Mouse (Mus musculus) CH12.LX (cell line): ENCODE data around the gene Tmem229b. TPM values are rescaled to one million over a fixed set of nuclear protein-coding genes. Genes with fewer than 3 reads are reported as not detected.

Experiments used
- DNase-seq: peaks from one replicate; pipeline ENCODE4 v3.0.0-alpha.2; 2013; ENCODE audit errors: extremely low read depth
- H3K27ac ChIP-seq: 2 replicates; pipeline ENCODE4 v1.5.1; 2012; ENCODE audit warnings: low read depth, mild to moderate bottlenecking, control low read depth, moderate library complexity; ENCODE audit not compliant: insufficient read depth
- H3K27me3 ChIP-seq: replicated peaks from 2 replicates; pipeline ENCODE3; 2012; ENCODE audit warnings: inconsistent platforms
- H3K36me3 ChIP-seq, 2 experiments: replicated peaks in 1 of 2; 2 replicates each; pipeline versions ENCODE3 to v1.6.1; 2012; ENCODE audit warnings: inconsistent platforms in 1 of 2, low read length in 1 of 2, mild to moderate bottlenecking in 1 of 2, mixed read lengths in 1 of 2, moderate library complexity in 1 of 2; ENCODE audit not compliant: control insufficient read depth in 1 of 2, insufficient read depth in 1 of 2
- H3K4me1 ChIP-seq, 2 experiments: 2 replicates each; pipeline ENCODE4 v1.6.1; 2012; ENCODE audit warnings: inconsistent platforms in 1 of 2, moderate library complexity in 1 of 2; ENCODE audit not compliant: insufficient read depth in 2 of 2, control insufficient read depth in 1 of 2
- H3K4me2 ChIP-seq: 2 replicates; pipeline ENCODE4 v1.6.1; 2012; ENCODE audit warnings: low read depth, mild to moderate bottlenecking, control low read depth; ENCODE audit not compliant: poor library complexity, insufficient read depth, severe bottlenecking
- H3K4me3 ChIP-seq, 3 experiments: fragments of 150-350 bp in 1 of 3; sonication (generic) in 1 of 3; replicated peaks in 1 of 3; 2 replicates each; pipeline versions ENCODE3 to v1.5.1; 2011 to 2012; ENCODE audit warnings: low read depth in 2 of 3, low read length in 2 of 3, mild to moderate bottlenecking in 2 of 3, moderate library complexity in 2 of 3, control low read depth in 1 of 3, improper control_type of control experiment in 1 of 3, inconsistent platforms in 1 of 3, mixed read lengths in 1 of 3; ENCODE audit not compliant: poor library complexity in 1 of 3
- H3K79me2 ChIP-seq: replicated peaks from 2 replicates; pipeline ENCODE4 v1.6.1; 2012; ENCODE audit warnings: mild to moderate bottlenecking, moderate library complexity; ENCODE audit not compliant: control insufficient read depth, poor library complexity, insufficient read depth, severe bottlenecking; ENCODE audit errors: extremely low read depth
- H3K9ac ChIP-seq: 2 replicates; pipeline ENCODE4 v1.6.1; 2012; ENCODE audit warnings: low read depth, mild to moderate bottlenecking, control low read depth, moderate library complexity; ENCODE audit not compliant: insufficient read depth
- H3K9me3 ChIP-seq: replicated peaks from 2 replicates; pipeline ENCODE3; 2012; ENCODE audit warnings: low read length, inconsistent platforms, mixed read lengths
- CHD2 ChIP-seq: IDR thresholded peaks from 2 replicates; pipeline ENCODE4 v1.6.1; 2011; ENCODE audit warnings: low read length, improper control_type of control experiment
- CTCF ChIP-seq, 2 experiments: IDR thresholded peaks in 1 of 2; conservative IDR thresholded peaks in 1 of 2; 2 replicates each; pipeline ENCODE4 v1.5.1; 2011 to 2012; ENCODE audit warnings: low read depth in 2 of 2, low read length in 2 of 2, improper control_type of control experiment in 1 of 2, inconsistent platforms in 1 of 2, mild to moderate bottlenecking in 1 of 2, moderate library complexity in 1 of 2
- E2F4 ChIP-seq: IDR thresholded peaks from 2 replicates; pipeline ENCODE4 v1.6.1; 2011; ENCODE audit warnings: low read depth, low read length, improper control_type of control experiment; ENCODE audit not compliant: insufficient replicate concordance
- ELF1 ChIP-seq: IDR thresholded peaks from 2 replicates; pipeline ENCODE4 v1.6.1; 2014; ENCODE audit warnings: low read depth, mild to moderate bottlenecking, inconsistent platforms, low read length, improper control_type of control experiment
- EP300 ChIP-seq: IDR thresholded peaks from 2 replicates; pipeline ENCODE4 v1.6.1; 2011; ENCODE audit warnings: low read length, improper control_type of control experiment
- ETS1 ChIP-seq: conservative IDR thresholded peaks from 2 replicates; pipeline ENCODE4 v1.6.1; 2012; ENCODE audit warnings: low read depth, mild to moderate bottlenecking, inconsistent platforms, low read length, improper control_type of control experiment, moderate library complexity
- GABPA ChIP-seq: IDR thresholded peaks from 2 replicates; pipeline ENCODE4 v1.6.1; 2012; ENCODE audit warnings: low read depth, low read length, improper control_type of control experiment, inconsistent platforms; ENCODE audit not compliant: insufficient replicate concordance
- IRF4 ChIP-seq: IDR thresholded peaks from 2 replicates; pipeline ENCODE4 v1.6.1; 2014; ENCODE audit warnings: low read depth, mild to moderate bottlenecking, inconsistent platforms, low read length, improper control_type of control experiment
- JUND ChIP-seq: conservative IDR thresholded peaks from 2 replicates; pipeline ENCODE4 v1.6.1; 2011; ENCODE audit warnings: low read depth, low read length, improper control_type of control experiment
- MAFK ChIP-seq: IDR thresholded peaks from 2 replicates; pipeline ENCODE4 v1.6.1; 2011; ENCODE audit warnings: low read length, improper control_type of control experiment; ENCODE audit not compliant: insufficient replicate concordance
- MAX ChIP-seq: IDR thresholded peaks from 2 replicates; pipeline ENCODE4 v1.6.1; 2011; ENCODE audit warnings: low read length, improper control_type of control experiment
- MAZ ChIP-seq: IDR thresholded peaks from 2 replicates; pipeline ENCODE4 v1.6.1; 2012; ENCODE audit warnings: low read depth, mild to moderate bottlenecking, inconsistent platforms, low read length, improper control_type of control experiment, moderate library complexity
- MEF2A ChIP-seq: IDR thresholded peaks from 2 replicates; pipeline ENCODE4 v1.6.1; 2014; ENCODE audit warnings: low read depth, mild to moderate bottlenecking, inconsistent platforms, low read length, improper control_type of control experiment, borderline replicate concordance
- MXI1 ChIP-seq: IDR thresholded peaks from 2 replicates; pipeline ENCODE4 v1.6.1; 2011; ENCODE audit warnings: mild to moderate bottlenecking, low read depth, low read length, improper control_type of control experiment
- MYC ChIP-seq: IDR thresholded peaks from 2 replicates; pipeline ENCODE4 v1.6.1; 2011; ENCODE audit warnings: low read depth, mild to moderate bottlenecking, improper control_type of control experiment, low read length
- NELFE ChIP-seq: IDR thresholded peaks from 2 replicates; pipeline ENCODE4 v1.6.1; 2011; ENCODE audit warnings: low read depth, low read length, improper control_type of control experiment
- NRF1 ChIP-seq: IDR thresholded peaks from 2 replicates; pipeline ENCODE4 v1.6.1; 2014; ENCODE audit warnings: low read depth, mild to moderate bottlenecking, inconsistent platforms, low read length, improper control_type of control experiment, moderate library complexity
- PAX5 ChIP-seq: IDR thresholded peaks from 2 replicates; pipeline ENCODE4 v1.6.1; 2012; ENCODE audit warnings: low read length, inconsistent platforms, mixed read lengths
- POLR2A ChIP-seq: IDR thresholded peaks from 2 replicates; pipeline ENCODE4 v1.6.1; 2011; ENCODE audit warnings: low read depth, mild to moderate bottlenecking, improper control_type of control experiment, low read length
- RAD21 ChIP-seq: IDR thresholded peaks from 2 replicates; pipeline ENCODE4 v1.6.1; 2011; ENCODE audit warnings: low read depth, mild to moderate bottlenecking, low read length, improper control_type of control experiment, moderate library complexity
- RCOR1 ChIP-seq: conservative IDR thresholded peaks from 2 replicates; pipeline ENCODE4 v1.6.1; 2012; ENCODE audit warnings: low read depth, mild to moderate bottlenecking, inconsistent platforms, low read length, improper control_type of control experiment
- SMC3 ChIP-seq: IDR thresholded peaks from 2 replicates; pipeline ENCODE4 v1.6.1; 2011; ENCODE audit warnings: low read depth, low read length, improper control_type of control experiment
- TBP ChIP-seq: conservative IDR thresholded peaks from 2 replicates; pipeline ENCODE4 v1.6.1; 2011; ENCODE audit warnings: low read depth, low read length, improper control_type of control experiment
- TCF12 ChIP-seq: IDR thresholded peaks from 2 replicates; pipeline ENCODE4 v1.6.1; 2014; ENCODE audit warnings: low read depth, mild to moderate bottlenecking, inconsistent platforms, low read length, improper control_type of control experiment
- UBTF ChIP-seq: IDR thresholded peaks from 2 replicates; pipeline ENCODE4 v1.6.1; 2012; ENCODE audit warnings: low read depth, mild to moderate bottlenecking, inconsistent platforms, low read length, improper control_type of control experiment, moderate library complexity
- USF1 ChIP-seq: IDR thresholded peaks from 2 replicates; pipeline ENCODE4 v1.6.1; 2014; ENCODE audit warnings: low read depth, mild to moderate bottlenecking, inconsistent platforms, low read length, improper control_type of control experiment
- USF2 ChIP-seq: conservative IDR thresholded peaks from 2 replicates; pipeline ENCODE4 v1.6.1; 2011; ENCODE audit warnings: low read depth, low read length, improper control_type of control experiment
- ZC3H11A ChIP-seq: IDR thresholded peaks from 2 replicates; pipeline ENCODE4 v1.6.1; 2012; ENCODE audit warnings: low read depth, mild to moderate bottlenecking, inconsistent platforms, low read length, improper control_type of control experiment
- ZKSCAN1 ChIP-seq: IDR thresholded peaks from 2 replicates; pipeline ENCODE4 v1.6.1; 2012; ENCODE audit warnings: low read depth, inconsistent platforms, low read length, improper control_type of control experiment, borderline replicate concordance
- ZMIZ1 ChIP-seq: IDR thresholded peaks from 2 replicates; pipeline ENCODE4 v1.6.1; 2012; ENCODE audit warnings: low read depth, mild to moderate bottlenecking, inconsistent platforms, low read length, improper control_type of control experiment
- ZNF384 ChIP-seq: IDR thresholded peaks from 2 replicates; pipeline ENCODE4 v1.6.1; 2012; ENCODE audit warnings: low read depth, low read length, improper control_type of control experiment, inconsistent platforms
- dilution Hi-C: fragments of 300-500 bp; cut with MboI; formaldehyde crosslinking; loops from 2 replicates; pipeline ENCODE4 v1.14.3; 2020; ENCODE audit warnings: low sequenced_read_pairs; ENCODE audit not compliant: extremely low pct_unique_long_range_greater_than_20kb, extremely low pct_ligation_motif_present
- in situ Hi-C: fragments of 300-500 bp; cut with MboI; formaldehyde crosslinking; loops from 3 replicates; pipeline ENCODE4 v1.14.3; 2019; ENCODE audit warnings: low sequenced_read_pairs, low pct_ligation_motif_present, low pct_unique_long_range_greater_than_20kb, mixed read lengths
- polyA plus RNA-seq: library from polyadenylated mRNA; unstranded; fragments of >175 nt; gene quantifications from 2 replicates; pipeline ENCODE4 v1.2.1, GENCODE M21; 2012; ENCODE audit warnings: low read depth; ENCODE audit not compliant: insufficient read length
- total RNA-seq, 2 experiments: library from RNA; depleted of rRNA; stranded (reverse); fragments of 300-350 nt in 1 of 2; fragments of >200 nt in 1 of 2; gene quantifications; 2 replicates each; pipeline ENCODE4 v1.2.3; 2012 to 2014

The Tmem229b gene
- total and polyA plus RNA-seq, 3 experiments: 41.7 to 129 (median 66.5) TPM

DNA sequence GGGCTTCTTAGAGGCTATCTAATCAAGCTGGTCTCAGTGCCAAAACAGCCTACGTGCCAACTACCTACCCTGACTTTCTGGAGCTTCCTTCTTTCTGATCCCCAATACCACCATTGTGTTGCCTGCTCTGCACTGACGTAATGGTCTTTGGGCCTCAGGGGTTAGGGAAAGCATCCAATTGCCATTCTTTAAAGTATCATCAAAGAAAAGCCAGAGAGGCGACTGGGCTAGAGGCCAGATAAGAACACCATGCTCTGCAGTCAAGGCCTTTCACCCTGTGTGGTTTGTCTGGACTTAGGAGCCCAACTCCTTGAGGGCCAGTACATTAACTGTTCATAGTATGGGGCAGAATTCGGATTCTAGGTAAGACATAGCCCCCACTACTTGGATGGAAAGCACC is 30.3 kb downstream of the Tmem229b start:
- in situ Hi-C loops: loop anchor here (5.0 kb wide), 1 partner anchor 55 kb away; no protein-coding TSS in a partner anchor
- no peaks in the 10 kb centered on the region for H3K27me3 ChIP-seq
- H3K9me3 ChIP-seq: no peaks in the 10 kb centered on the region
- dilution Hi-C loops: no loop called here
- no peak for DNase-seq
- H3K4me3 ChIP-seq: no peak overlapping the region
- H3K4me1 ChIP-seq: peaks cover 31 to 72% of the 10 kb centered on the region in 2 experiments
- H3K9ac ChIP-seq: no peak overlapping the region
- H3K27ac ChIP-seq: no peak overlapping the region
- no peak overlapping the region for H3K4me2 ChIP-seq
- H3K79me2 ChIP-seq: peaks cover 9% of the 10 kb centered on the region; the same call in 1 of the 2 replicates
- H3K36me3 ChIP-seq: peaks cover 37 to 50% of the 10 kb centered on the region in 2 experiments
- TF ChIP-seq USF2: no peak
- TF ChIP-seq NRF1: no peak
- no peak for TF ChIP-seq EP300
- TF ChIP-seq NELFE: no peak
- TF ChIP-seq TBP: no peak
- TF ChIP-seq IRF4: no peak
- no peak for TF ChIP-seq RAD21
- no peak for TF ChIP-seq UBTF
- TF ChIP-seq ZKSCAN1: no peak
- no peak for TF ChIP-seq CHD2
- no peak for TF ChIP-seq E2F4
- TF ChIP-seq MXI1: no peak
- TF ChIP-seq MEF2A: no peak
- TF ChIP-seq TCF12: no peak
- TF ChIP-seq JUND: no peak
- TF ChIP-seq ETS1: no peak
- TF ChIP-seq GABPA: no peak
- TF ChIP-seq MAFK: no peak
- TF ChIP-seq PAX5: no peak
- TF ChIP-seq RCOR1: no peak
- TF ChIP-seq, all 38 proteins: peak for 0

DNA sequence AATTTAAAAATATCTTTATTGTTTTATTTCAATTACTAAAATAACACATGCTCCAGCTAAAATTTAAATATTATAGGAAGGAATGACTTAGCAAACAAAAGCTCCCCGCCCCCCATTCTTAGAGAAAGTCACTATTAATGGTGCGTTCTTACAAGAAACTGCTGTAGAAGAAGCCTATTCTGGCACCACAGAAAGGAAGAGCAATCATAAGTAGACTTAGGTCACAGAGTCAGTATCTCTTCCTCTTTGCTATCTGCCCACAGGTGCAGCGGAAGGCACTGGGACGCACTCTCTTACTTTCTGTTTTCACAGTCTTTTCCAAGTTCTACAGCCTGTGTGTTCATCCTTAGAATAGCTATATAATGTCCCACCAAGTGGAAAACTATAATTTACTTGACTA is 31.6 kb downstream of the Tmem229b start:
- Histone ChIP-seq H3K4me3 (no peak overlapping the region), H3K9me3 (no peaks in the 10 kb centered on the region), H3K36me3 (peaks cover 44 to 62% of the 10 kb centered on the region in 2 experiments), H3K27ac (no peak overlapping the region), H3K4me2 (no peak overlapping the region), H3K27me3 (no peaks in the 10 kb centered on the region), H3K4me1 (peaks cover 20 to 66% of the 10 kb centered on the region in 2 experiments), H3K9ac (no peak overlapping the region), H3K79me2 (peaks cover 9% of the 10 kb centered on the region; the same call in 1 of the 2 replicates)
- in situ Hi-C loops (loop anchor here (5.0 kb wide), 1 partner anchor 54 kb away; no protein-coding TSS in a partner anchor), dilution Hi-C loops (no loop called here)
- DNase-seq: peak; percentile 80
- TF ChIP-seq ZNF384 (peak; percentile 26; the same call in 1 of the 2 replicates), NELFE (no peak), POLR2A (no peak), RAD21 (no peak; the same call in 1 of the 2 replicates), USF1 (no peak), ELF1 (peak; percentile 53; the same call in 1 of the 2 replicates), MEF2A (peak; percentile 95), MAX (0 out of 2 replicates have a peak, but pooled peaks have one; percentile 26), MAZ (peak; percentile 41; the same call in 1 of the 2 replicates), ZMIZ1 (no peak), ZC3H11A (no peak), NRF1 (0 out of 2 replicates have a peak, but pooled peaks have one; percentile 20), UBTF (no peak), JUND (peak; percentile 63), MAFK (peak; percentile 76), CTCF (conservative IDR thresholded peaks at IDR 0.05 in 1 of 2, IDR thresholded peaks at IDR 0.05 in 1 of 2; ENCODE audit: low read depth in 2 of 2, low read length in 2 of 2) (no peak), MYC (no peak), MXI1 (no peak; the same call in 1 of the 2 replicates), ZKSCAN1 (no peak), PAX5 (no peak), ETS1 (peak; percentile 84), SMC3 (peak; percentile 19; the same call in 1 of the 2 replicates)
